Mouse (Mus musculus) cerebellum, postnatal 14 days (tissue): ENCODE results near the gene Pes1.
A peak's percentile ranks its signal among the peaks of the same experiment; 100 is the strongest.
"Not testable (repeated sequence)": the region's sequence is repeated elsewhere in the genome, so short reads cannot be mapped to it uniquely, and the experiment has no call there.

Experiments used
- DNase-seq, 2 experiments: peaks; one replicate each; pipeline ENCODE4 v3.0.0; 2021; ENCODE audit warnings: mixed read lengths in 2 of 2

The Pes1 gene

GRCm38 (mm10) chr11:3963610-3964415, at the start of gene Pes1:
Pes1 (plus strand) TSS chr11:3963975.
- DNase-seq, result peak; percentile 76 to 85

- peak; percentile 95 to 98 for DNase-seq
Measured at GRCm38 (mm10) chr11:3914109-3914840, 49.5 kb upstream of the Pes1 start, which contains the start of gene Slc35e4. Slc35e4 (minus strand) TSS chr11:3914664.

DNA sequence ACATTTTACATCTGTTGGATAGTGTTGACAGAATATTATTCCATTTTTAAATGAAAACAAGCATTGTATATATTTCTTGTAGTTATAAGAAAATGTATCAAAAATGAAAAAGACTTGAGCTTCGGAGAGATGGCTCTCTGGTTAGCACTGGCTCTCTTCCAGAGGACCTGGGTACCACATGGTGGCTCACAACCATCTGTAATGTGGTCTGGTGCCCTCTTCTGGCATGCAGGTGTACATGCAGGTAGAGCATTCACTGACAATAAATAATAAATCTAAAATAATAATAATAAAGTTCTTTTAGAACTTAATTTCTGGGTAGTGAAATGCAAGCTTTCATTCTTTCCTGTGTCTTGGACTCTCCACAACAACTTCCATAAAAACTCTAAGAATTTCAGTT, 45.0 kb upstream of the Pes1 start:
- peak; percentile 70 to 76 for DNase-seq

DNA sequence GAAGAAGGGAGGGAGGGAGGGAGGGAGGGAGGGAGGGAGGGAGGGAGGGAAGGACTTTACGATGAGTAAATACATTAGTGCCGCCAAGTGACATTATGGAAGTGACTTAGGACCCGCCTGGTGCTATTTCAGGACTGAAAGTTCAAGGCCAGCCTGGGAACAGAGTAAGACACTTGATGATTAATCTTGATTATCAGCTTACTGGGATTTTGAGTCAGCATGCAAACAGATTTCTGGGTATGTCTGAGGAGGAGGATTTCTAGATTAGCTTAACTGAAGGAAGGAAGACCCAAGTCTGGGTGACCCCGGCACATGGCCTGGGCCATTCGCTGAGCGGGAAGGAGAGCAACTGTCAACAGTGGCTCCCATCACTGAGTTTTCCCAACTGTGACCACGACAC, 43.3 kb upstream of the Pes1 start:
- no peak for DNase-seq

DNA sequence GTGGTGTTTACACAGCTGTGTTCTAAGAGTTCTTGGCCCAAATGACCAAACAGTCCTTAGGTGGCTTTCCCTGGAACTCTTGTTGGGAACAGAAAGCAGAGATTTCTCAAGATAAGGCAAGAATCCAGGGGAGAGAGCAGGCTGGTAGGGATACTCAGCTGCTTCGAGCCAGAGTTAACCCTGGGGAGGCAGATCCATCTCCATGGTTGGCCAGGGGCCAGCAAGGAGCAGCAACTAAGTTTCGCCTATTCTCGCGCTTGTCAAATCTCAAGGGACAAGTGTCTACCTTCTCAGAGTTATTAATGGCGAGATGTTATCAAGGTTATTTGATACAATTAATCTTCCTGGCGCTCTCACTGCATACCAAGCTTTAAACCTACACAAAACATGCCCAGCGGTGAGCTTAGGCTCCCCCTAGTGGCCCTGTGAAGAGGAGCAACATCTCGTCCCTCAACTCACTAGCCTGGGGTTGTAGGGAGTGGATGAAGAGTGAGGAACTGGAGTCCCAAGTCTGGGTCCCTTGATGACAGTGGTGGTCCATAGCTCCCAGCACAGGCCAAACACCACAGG, 42.4 kb upstream of the Pes1 start:
- peak; percentile 76 to 79 for DNase-seq

DNA sequence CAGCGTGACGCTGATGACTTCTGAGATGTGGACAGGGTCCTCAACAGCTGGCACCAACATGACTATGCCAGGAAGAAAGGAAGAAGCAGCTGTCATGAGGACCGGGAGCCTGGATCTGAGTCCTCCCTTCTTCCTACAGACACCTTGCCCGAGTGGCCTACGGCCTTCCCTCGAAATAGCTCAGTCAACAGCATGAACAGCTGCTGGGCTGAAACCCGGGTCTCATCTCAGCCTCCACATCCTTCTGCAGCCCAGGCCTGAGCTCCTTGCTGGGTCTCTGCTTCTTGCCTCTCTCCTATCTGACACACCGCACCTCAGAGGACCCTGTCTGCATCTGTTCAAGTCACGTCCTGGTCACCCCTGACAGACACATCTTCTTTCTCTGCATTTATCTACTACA, 41.7 kb upstream of the Pes1 start:
- no peak for DNase-seq

DNA sequence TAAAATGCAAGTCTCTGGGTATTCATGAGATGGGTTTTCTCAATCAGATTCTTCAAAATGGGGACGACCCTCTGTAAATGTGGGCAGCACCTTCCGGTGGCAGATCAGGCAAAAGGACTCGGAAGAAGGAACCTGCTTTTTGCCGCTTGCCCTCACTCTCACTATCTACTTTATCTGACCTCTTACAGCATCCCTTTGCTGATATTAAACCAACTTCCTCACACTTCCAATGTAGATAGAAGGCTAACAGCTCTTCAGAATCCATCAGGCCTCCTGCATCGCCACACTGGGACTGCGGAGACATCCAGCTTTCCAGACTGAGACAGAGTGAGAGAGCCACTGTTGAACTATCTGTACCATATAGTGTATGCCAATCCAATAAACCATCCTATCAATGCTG, 41.0 kb upstream of the Pes1 start:
- DNase-seq, result no peak

GRCm38 (mm10) chr11:3925916-3926315, 37.9 kb upstream of the Pes1 start:
- no peak for DNase-seq

DNA sequence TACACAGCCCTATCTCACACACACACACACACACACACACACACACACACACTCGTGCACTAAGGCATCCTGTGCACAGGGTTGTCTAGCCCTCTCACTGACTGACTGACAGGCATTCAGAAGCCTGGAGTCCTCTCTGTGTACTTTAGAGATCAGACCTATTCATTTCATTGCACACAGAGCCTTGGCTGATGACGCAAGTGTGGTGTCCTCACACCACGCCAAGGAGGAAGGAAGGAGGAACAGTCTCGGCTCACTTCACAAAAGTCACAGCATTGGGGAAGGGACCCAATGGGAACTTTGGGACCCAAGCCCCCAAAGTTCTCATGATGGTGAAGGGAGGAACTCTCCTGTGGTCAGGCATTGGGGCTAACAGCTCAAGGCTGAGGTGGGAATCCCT, 33.8 kb upstream of the Pes1 start:
- DNase-seq, result no peak

DNA sequence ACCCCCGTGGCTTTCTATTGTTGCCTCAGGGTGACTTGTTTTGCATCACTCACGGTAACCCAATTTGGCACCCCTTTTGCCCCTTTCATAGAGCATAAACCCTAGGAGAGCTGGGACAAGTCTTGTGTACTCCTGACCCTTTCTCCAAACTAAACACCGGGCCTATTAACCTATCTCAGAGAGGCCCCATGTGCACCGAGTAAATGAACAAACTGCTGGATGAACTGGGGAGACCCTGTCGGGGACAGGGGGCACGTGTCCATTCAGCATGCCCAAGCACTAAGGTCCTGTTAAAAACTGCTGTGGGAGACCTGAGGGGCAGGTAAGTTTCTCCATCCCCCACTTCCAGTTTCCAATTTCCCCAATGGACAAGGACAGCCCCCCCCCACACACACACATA, 32.8 kb upstream of the Pes1 start:
- DNase-seq, result no peak

DNA sequence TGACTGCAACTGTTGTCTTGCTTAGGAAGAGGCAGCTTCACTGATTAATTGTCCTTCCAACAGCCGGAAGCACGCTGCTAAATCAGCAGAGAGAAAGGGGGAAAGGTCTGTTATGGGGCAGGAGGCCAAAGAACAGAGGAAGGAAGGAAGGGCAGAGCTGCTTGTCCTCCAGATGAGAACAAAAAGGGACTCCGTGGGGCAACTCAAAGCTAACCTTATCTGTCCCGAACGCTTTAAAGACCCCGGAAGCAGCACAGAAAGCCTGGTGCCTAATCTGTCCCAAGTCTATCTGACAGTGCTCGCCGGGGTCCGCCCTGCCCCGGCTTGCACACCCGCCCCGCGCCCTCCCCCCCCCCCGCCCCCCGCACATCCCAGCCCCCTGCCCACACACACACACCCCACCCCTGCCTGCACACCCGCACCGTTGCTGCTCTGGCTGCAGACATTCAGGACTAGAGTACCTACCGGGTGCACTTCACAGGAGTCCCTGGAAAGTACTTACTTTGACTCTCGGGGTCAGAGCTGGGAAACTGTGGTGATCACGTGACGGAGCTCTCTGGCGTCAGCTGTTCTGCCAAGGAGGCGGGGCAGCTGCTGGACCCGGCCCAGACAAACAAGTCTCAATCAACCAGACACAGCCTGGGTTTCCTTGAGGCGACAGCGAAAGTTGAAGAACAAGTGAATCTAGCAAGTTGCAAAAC, 32.1 kb upstream of the Pes1 start, which contains the start of gene Tcn2:
Gene Tcn2 (minus strand): TSS at position 649 of the 701 bp plus-strand sequence.
- DNase-seq, result peak; percentile 62 to 81

- no peak for DNase-seq
Measured at GRCm38 (mm10) chr11:3933756-3934285, 30.0 kb upstream of the Pes1 start.

DNA sequence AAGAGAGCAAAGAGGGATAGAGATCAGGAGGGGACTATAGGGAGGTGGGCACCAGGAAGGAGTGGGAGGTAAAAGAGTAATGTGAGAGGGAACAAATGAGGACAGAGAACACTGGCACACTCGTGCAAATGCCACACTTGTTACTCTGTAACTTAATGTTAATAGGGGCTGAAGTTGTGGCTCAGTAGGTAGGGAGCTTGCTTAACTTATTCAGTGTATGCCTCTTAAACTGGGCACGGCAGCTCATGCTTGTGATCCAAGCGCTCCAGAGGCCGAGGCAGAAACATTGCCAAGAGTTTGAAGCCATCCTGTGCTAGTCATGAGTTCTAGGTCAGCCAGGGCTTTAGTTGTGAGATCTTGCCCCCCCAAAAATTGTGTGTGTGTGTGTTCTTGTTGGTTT, 28.6 kb upstream of the Pes1 start:
- no peak for DNase-seq

- DNase-seq, result no peak
Measured at GRCm38 (mm10) chr11:3936318-3936717, 27.5 kb upstream of the Pes1 start.

- DNase-seq, result no peak
Measured at GRCm38 (mm10) chr11:3937321-3937874, 26.4 kb upstream of the Pes1 start.

DNA sequence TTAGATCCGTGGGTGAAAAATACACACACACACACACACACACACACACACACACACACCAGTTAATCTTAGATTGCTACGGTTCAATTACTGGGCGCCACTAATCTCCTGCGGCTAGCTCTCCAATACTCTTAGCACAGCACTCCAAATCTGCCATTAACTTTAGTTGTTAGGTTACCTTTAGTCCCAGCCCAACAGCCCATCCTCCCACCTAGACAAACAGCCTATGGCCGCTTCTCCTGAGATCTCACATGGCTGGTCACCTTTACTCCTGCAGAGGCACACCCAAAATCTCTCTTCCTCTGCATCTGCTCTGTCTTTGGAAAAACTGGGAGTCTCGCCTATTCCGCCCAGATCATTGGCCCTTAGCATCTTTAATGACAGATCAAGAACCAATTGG, 22.4 kb upstream of the Pes1 start:
- DNase-seq, result no peak

- DNase-seq, result no peak
Measured at GRCm38 (mm10) chr11:3946386-3946785, 17.4 kb upstream of the Pes1 start.

- DNase-seq, result not testable (repeated sequence)
Measured at GRCm38 (mm10) chr11:3954876-3955275, 8.9 kb upstream of the Pes1 start.

GRCm38 (mm10) chr11:3955371-3955770, 8.4 kb upstream of the Pes1 start:
- peak in 1 of 2 experiments; percentile 26 for DNase-seq

DNA sequence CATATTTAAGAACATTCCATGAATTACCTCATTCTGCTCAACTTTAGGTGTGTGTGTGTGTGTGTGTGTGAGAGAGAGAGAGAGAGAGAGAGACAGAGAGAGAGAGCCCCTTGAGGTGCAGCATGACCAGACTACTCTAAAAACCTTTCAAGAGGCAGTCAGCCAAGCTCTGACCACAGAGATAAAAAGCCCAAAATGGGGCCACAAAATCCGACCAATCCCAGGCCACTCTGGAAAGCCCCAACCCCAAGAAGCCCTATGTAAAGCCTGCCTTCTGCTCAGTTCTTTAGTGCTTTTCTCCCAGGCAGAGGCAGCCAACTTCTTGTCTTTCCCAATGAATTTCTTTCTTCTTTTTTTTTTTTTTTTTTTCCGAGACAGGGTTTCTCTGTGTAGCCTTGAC, 2.9 kb upstream of the Pes1 start:
- DNase-seq, result no peak

- DNase-seq, result no peak
Measured at GRCm38 (mm10) chr11:3961761-3962160, 2.0 kb upstream of the Pes1 start.

- peak in 1 of 2 experiments; percentile 40 for DNase-seq
Measured at GRCm38 (mm10) chr11:3963155-3963554, 620 bp upstream of the Pes1 start.
